In the genomic region with DNA sequence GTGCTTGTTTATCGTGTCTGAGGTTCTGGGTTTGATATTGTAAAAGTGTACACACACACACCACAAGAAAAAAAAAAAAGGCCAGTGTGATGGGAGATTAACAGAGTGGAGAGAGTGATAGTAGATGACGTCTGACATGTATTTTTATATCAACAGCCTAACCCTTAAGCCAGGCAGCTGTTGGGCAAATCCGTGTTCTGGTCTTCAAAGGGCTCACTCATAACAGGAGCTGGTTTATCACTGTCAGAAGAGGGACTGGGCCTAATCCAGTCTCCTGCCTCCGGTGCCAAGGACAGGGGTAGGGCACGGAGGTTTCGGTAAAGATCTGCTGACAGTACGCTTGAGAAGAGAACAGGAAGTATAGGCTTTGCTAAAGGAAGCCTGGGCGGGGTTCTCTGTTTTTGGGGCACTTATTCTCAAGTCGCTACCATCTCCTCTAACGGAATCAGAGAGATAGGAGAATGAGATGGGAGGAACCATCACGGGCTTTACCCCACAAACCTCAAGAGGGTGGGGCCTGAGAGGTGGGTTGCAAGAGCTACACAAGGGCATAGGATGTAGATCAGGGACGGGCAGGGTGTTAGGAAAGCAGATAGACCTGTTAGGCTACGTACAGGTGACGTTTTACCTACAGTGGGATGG, we compare ENCODE assay signal across 8 mouse cellular contexts. TPM values are rescaled to one million over a fixed set of nuclear protein-coding genes. Genes with fewer than 3 reads are reported as not detected.
DNase-seq lines count a peak whose midpoint lies in the region; ATAC-seq and TF ChIP-seq lines count a peak whose summit lies in the region.

No protein-coding gene starts in this region.

- H3K27me3 ChIP-seq in heart, embryonic 12.5 days (replicated peaks), result peaks cover 18% of the 10 kb centered on the region; the same call in 1 of the 2 replicates
- no peaks in the 10 kb centered on the region for H3K27me3 ChIP-seq in liver, embryonic 12.5 days (replicated peaks)

- 0 out of 2 replicates have a peak overlapping the region, but pooled peaks have one; percentile 36 for H3K9ac ChIP-seq in heart, embryonic 12.5 days
- peak overlapping the region; percentile 87 for H3K9ac ChIP-seq in liver, embryonic 12.5 days

- no peaks in the 10 kb centered on the region for H3K36me3 ChIP-seq in heart, embryonic 12.5 days
- H3K36me3 ChIP-seq in liver, embryonic 12.5 days, result no peaks in the 10 kb centered on the region

- peak; percentile 86 to 87 for DNase-seq in CD8-positive naive resting alpha-beta T cell, adult 2 months (ENCODE audit: low read depth in 2 of 2, low spot score in 2 of 2)
- peak; percentile 92 for DNase-seq in naive thymus-derived CD4-positive, alpha-beta T cell, adult 2 months (ENCODE audit: low read depth)
- DNase-seq in right cerebral cortex, postnatal 25 days, result no peak
- no peak for DNase-seq in right cerebral cortex, postnatal 36 days (ENCODE audit: low spot score in 2 of 2)

- no peak for TF ChIP-seq POLR2A in bone marrow macrophage, adult 2 months (IDR thresholded peaks at IDR 0.05; ENCODE audit: borderline replicate concordance, low read depth, low read length)

- no peak for TF ChIP-seq CTCF in bone marrow macrophage, adult 2 months (IDR thresholded peaks at IDR 0.05; ENCODE audit: low read depth, low read length)

- peak overlapping the region; percentile 82 for H3K27ac ChIP-seq in bone marrow macrophage, adult 2 months (ENCODE audit: insufficient read depth, low read depth, low read length)
- no peak overlapping the region for H3K27ac ChIP-seq in heart, embryonic 12.5 days (ENCODE audit: poor library complexity, severe bottlenecking)
- peak overlapping the region; percentile 93 for H3K27ac ChIP-seq in liver, embryonic 12.5 days

- peak; percentile 12; the same call in 1 of the 2 replicates for ATAC-seq in heart, embryonic 12.5 days (ENCODE audit: insufficient number of reproducible peaks, low FRiP score)
- peak; percentile 33 for ATAC-seq in liver, embryonic 12.5 days
- ATAC-seq in cerebellum, adult (ENCODE audit: insufficient number of reproducible peaks, low FRiP score, low TSS enrichment), result no peak

- peaks cover 17% of the 10 kb centered on the region for H3K4me1 ChIP-seq in bone marrow macrophage, adult 2 months (ENCODE audit: control insufficient read depth, insufficient read depth, low read length)
- H3K4me1 ChIP-seq in heart, embryonic 12.5 days (replicated peaks), result peaks cover 12% of the 10 kb centered on the region; the same call in 1 of the 2 replicates
- H3K4me1 ChIP-seq in liver, embryonic 12.5 days, result peaks cover 52% of the 10 kb centered on the region

- H3K9me3 ChIP-seq in heart, embryonic 12.5 days (replicated peaks), result no peaks in the 10 kb centered on the region
- no peaks in the 10 kb centered on the region for H3K9me3 ChIP-seq in liver, embryonic 12.5 days (replicated peaks)

- peak overlapping the region; percentile 96 for H3K4me2 ChIP-seq in heart, embryonic 12.5 days
- peak overlapping the region; percentile 93 for H3K4me2 ChIP-seq in liver, embryonic 12.5 days

- WGBS in heart, embryonic 12.5 days, result 36% methylated on average over 14 of the region's 14 CpGs
- 7% methylated on average over 14 of the region's 14 CpGs for WGBS in liver, embryonic 12.5 days (ENCODE audit: insufficient replicate concordance)

- peak overlapping the region; percentile 89 for H3K4me3 ChIP-seq in bone marrow macrophage, adult 2 months (ENCODE audit: insufficient read depth, low read length)
- H3K4me3 ChIP-seq in heart, embryonic 12.5 days, result peak overlapping the region; percentile 89
- peak overlapping the region; percentile 82 for H3K4me3 ChIP-seq in liver, embryonic 12.5 days

RNA-seq across cellular contexts. Expression of a gene that starts 1.1 kb away (rescaled TPM):
- 43.4 and 50.2 TPM in 2 replicates for polyA plus RNA-seq in bone marrow macrophage, adult 2 months (2012; ENCODE audit: insufficient read depth, insufficient read length, missing spikeins)
- 16.8 and 19.1 TPM in 2 replicates for polyA plus RNA-seq in heart, embryonic 12.5 days (2016; fragmentation: Nextera tagmentation; extraction: Ambion mirVana)
- 19.5 and 19.9 TPM in 2 replicates for polyA plus RNA-seq in liver, embryonic 12.5 days (2016; fragmentation: Nextera tagmentation; extraction: Ambion mirVana)

RNA-seq across cellular contexts. Expression of a gene that starts 10.7 kb away (rescaled TPM):
- polyA plus RNA-seq in bone marrow macrophage, adult 2 months (2012; ENCODE audit: insufficient read depth, insufficient read length, missing spikeins), result 537 and 572 TPM in 2 replicates
- polyA plus RNA-seq in heart, embryonic 12.5 days (2016; fragmentation: Nextera tagmentation; extraction: Ambion mirVana), result 41.9 and 42.7 TPM in 2 replicates
- 61.3 and 63.3 TPM in 2 replicates for polyA plus RNA-seq in liver, embryonic 12.5 days (2016; fragmentation: Nextera tagmentation; extraction: Ambion mirVana)

RNA-seq across cellular contexts. Expression of a gene that starts 56.5 kb away (rescaled TPM):
- polyA plus RNA-seq in bone marrow macrophage, adult 2 months (2012; ENCODE audit: insufficient read depth, insufficient read length, missing spikeins), result 103 and 110 TPM in 2 replicates
- 50.7 and 55.6 TPM in 2 replicates for polyA plus RNA-seq in heart, embryonic 12.5 days (2016; fragmentation: Nextera tagmentation; extraction: Ambion mirVana)
- 28.5 and 28.6 TPM in 2 replicates for polyA plus RNA-seq in liver, embryonic 12.5 days (2016; fragmentation: Nextera tagmentation; extraction: Ambion mirVana)

RNA-seq across cellular contexts. Expression of a gene that starts 56.5 kb away (rescaled TPM):
- 33.3 and 36.9 TPM in 2 replicates for polyA plus RNA-seq in bone marrow macrophage, adult 2 months (2012; ENCODE audit: insufficient read depth, insufficient read length, missing spikeins)
- polyA plus RNA-seq in heart, embryonic 12.5 days (2016; fragmentation: Nextera tagmentation; extraction: Ambion mirVana), result 35.8 and 38.1 TPM in 2 replicates
- polyA plus RNA-seq in liver, embryonic 12.5 days (2016; fragmentation: Nextera tagmentation; extraction: Ambion mirVana), result 30.4 and 31.0 TPM in 2 replicates

Comparison
In these comparisons a context has a peak if more than half of its experiments do, and no peak if none do; other contexts are left out.
1. DNase-seq: peak in CD8-positive naive resting alpha-beta T cell, adult 2 months (2 of 2) and naive thymus-derived CD4-positive, alpha-beta T cell, adult 2 months (single experiment); none in right cerebral cortex, postnatal 25 days (single experiment) and right cerebral cortex, postnatal 36 days (0 of 2).
2. Peak in every context shown above with its lines, with median percentiles within 50 percentile points of each other: H3K4me3 ChIP-seq.